Mouse (Mus musculus) bone marrow macrophage, adult 2 months (primary cell): ENCODE data around the gene Tuba4a. TPM values are rescaled to one million over a fixed set of nuclear protein-coding genes. Genes with fewer than 3 reads are reported as not detected.

Source experiments
- H3K27ac ChIP-seq: 2 replicates; pipeline ENCODE4 v1.5.1; 2012; ENCODE audit warnings: low read depth, low read length; ENCODE audit not compliant: insufficient read depth
- H3K4me1 ChIP-seq: 2 replicates; pipeline ENCODE4 v1.6.1; 2012; ENCODE audit warnings: low read length; ENCODE audit not compliant: control insufficient read depth, insufficient read depth
- H3K4me3 ChIP-seq: 2 replicates; pipeline ENCODE4 v1.5.1; 2012; ENCODE audit warnings: mild to moderate bottlenecking, low read length, moderate library complexity; ENCODE audit not compliant: insufficient read depth
- CTCF ChIP-seq: IDR thresholded peaks from 2 replicates; pipeline ENCODE4 v1.5.1; 2012; ENCODE audit warnings: low read depth, mild to moderate bottlenecking, low read length, moderate library complexity
- POLR2A ChIP-seq: IDR thresholded peaks from 2 replicates; pipeline ENCODE4 v1.6.1; 2012; ENCODE audit warnings: mild to moderate bottlenecking, low read depth, low read length, borderline replicate concordance
- polyA plus RNA-seq: library from polyadenylated mRNA; stranded (reverse); fragments of >200 nt; gene quantifications from 2 replicates; pipeline ENCODE4 v1.2.4, GENCODE M21; 2012; ENCODE audit not compliant: missing spikeins, insufficient read depth, insufficient read length

Tuba4a gene
- polyA plus RNA-seq, 1 experiment, result 47.0 TPM

DNA sequence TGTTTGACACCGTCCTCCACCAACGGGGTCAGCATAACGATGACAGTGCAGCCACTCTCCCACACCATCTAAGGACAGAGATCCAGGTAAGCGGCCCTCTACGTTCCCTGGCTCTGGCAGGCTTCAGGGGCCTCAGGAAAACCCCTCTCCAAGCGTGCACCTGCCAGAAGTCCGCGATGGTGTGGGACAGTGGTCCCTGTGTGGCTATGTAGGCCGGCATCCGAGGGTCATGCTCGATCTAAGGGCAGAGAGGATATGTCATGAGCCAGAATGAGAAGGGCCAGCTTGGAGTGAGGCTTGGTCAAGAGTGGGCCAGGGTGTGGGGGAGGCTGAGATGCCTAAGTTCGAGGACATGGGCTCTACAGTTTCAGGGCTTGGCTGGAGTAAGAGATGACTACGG is 32.6 kb upstream of the Tuba4a start:
- Histone ChIP-seq H3K4me1 (peaks cover 15% of the 10 kb centered on the region), H3K4me3 (no peak overlapping the region), H3K27ac (no peak overlapping the region)
- TF ChIP-seq CTCF, result no peak
- no peak for TF ChIP-seq POLR2A

GRCm38 (mm10) chr1:75251112-75251970 is 31.7 kb upstream of the Tuba4a start:
- H3K27ac ChIP-seq, result no peak overlapping the region
- no peak for TF ChIP-seq POLR2A
- peak; percentile 94 for TF ChIP-seq CTCF
- peaks cover 15% of the 10 kb centered on the region for H3K4me1 ChIP-seq
- H3K4me3 ChIP-seq, result no peak overlapping the region

- Histone ChIP-seq H3K27ac (no peak overlapping the region), H3K4me1 (peaks cover 15% of the 10 kb centered on the region), H3K4me3 (no peak overlapping the region)
- no peak for TF ChIP-seq CTCF
- no peak for TF ChIP-seq POLR2A
Measured at GRCm38 (mm10) chr1:75250498-75250897, 30.8 kb upstream of the Tuba4a start.

DNA sequence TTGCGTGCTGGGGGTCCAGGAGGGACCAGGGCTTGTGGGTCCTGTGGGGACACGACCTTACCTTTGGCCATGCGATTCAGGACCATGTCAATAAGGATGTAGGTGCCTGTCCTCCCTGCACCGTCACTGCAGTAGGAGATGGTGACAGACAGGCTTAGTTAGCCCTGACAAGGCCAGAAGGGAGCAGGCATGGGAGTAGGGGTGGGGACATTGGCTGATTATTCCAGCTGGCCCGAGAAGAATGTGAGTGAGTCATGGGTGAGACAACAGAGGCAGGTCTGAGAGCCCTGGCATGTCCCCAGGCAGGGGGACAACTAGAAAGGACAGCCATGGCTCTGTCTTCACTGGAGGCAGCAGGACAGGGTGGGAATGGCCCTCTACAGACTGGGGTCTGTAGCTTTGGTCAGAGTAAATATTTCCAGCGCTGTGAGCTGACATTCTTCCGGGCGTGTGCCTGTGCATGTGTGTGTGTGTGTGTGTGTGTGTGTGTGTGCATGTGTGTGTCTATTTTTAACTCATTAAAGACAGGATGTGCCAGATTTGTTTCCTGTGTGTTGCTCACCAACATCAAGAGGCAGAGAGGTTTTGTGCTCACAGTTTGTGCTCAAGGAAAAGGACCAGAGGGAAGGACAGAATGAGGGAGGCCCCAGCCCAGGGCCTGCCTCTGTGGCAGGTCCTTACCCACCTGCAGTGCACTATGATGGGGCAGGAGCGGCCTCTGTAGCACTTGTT is 28.5 kb upstream of the Tuba4a start:
- peaks cover 15% of the 10 kb centered on the region for H3K4me1 ChIP-seq

GRCm38 (mm10) chr1:75247071-75247930 is 27.6 kb upstream of the Tuba4a start:
- Histone ChIP-seq H3K4me3 (no peak overlapping the region), H3K27ac (no peak overlapping the region), H3K4me1 (peaks cover 15% of the 10 kb centered on the region)
- no peak for TF ChIP-seq POLR2A
- TF ChIP-seq CTCF, result no peak

More for the DNA sequence above, 28.5 kb upstream of the Tuba4a start:
- Histone ChIP-seq H3K27ac (peak overlapping the region; percentile 9), H3K4me3 (no peak overlapping the region)
- TF ChIP-seq POLR2A, result no peak
- TF ChIP-seq CTCF, result no peak

GRCm38 (mm10) chr1:75244836-75245235 is 25.2 kb upstream of the Tuba4a start:
- Histone ChIP-seq H3K4me3 (no peak overlapping the region), H3K27ac (no peak overlapping the region), H3K4me1 (peaks cover 18% of the 10 kb centered on the region)
- TF ChIP-seq POLR2A (no peak), CTCF (no peak)

- TF ChIP-seq POLR2A, result no peak
- TF ChIP-seq CTCF, result no peak
- Histone ChIP-seq H3K27ac (no peak overlapping the region), H3K4me1 (peaks cover 18% of the 10 kb centered on the region), H3K4me3 (no peak overlapping the region)
Measured at GRCm38 (mm10) chr1:75244175-75244826, 24.6 kb upstream of the Tuba4a start.

DNA sequence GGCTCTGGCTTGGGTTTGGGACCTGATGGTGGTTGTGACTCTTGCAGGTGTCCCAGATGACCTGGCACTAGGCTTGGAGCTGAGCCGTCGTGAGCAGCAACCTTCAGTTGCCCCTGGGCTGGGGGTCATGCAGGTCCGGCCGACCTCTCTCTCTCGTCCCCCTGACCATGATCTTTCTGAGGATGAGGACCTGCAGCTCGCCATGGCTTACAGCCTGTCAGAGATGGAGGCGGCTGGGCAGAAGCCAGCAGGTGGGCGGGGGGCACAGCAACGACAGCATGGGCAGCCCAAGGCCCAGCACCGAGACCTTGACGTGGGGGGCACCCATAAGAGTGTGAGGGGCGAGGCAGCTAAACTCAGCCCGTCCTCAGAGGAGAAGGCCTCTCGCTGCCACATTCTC is 23.7 kb upstream of the Tuba4a start:
- TF ChIP-seq CTCF (no peak), POLR2A (no peak)
- Histone ChIP-seq H3K4me1 (peaks cover 12% of the 10 kb centered on the region), H3K27ac (no peak overlapping the region), H3K4me3 (no peak overlapping the region)

- TF ChIP-seq CTCF (no peak), POLR2A (no peak)
- Histone ChIP-seq H3K27ac (no peak overlapping the region), H3K4me1 (peaks cover 18% of the 10 kb centered on the region), H3K4me3 (no peak overlapping the region)
Measured at GRCm38 (mm10) chr1:75239591-75239990, 19.9 kb upstream of the Tuba4a start.
